Mouse (Mus musculus) heart, postnatal 4 days (tissue): ENCODE measurements around the gene Cntn1. TPM values are rescaled to one million over a fixed set of nuclear protein-coding genes. Genes with fewer than 3 reads are reported as not detected.

Experiments used
- total RNA-seq, 2 experiments: library from RNA; stranded (reverse); gene quantifications; 2 replicates each; pipeline ENCODE4 v1.2.3; 2021

Cntn1 gene
- total RNA-seq, 2 experiments from 2014 or later = 0.10 to 0.25 TPM

Other genes starting within 250 kb of the Cntn1 start
- not detected for gene Smgc, start 212.9 kb upstream of the Cntn1 start, total RNA-seq